Mouse (Mus musculus): ENCODE measurements around the gene Notch3. TPM values are rescaled to one million over a fixed set of nuclear protein-coding genes. Genes with fewer than 3 reads are reported as not detected.
"Not testable (repeated sequence)": the region's sequence is repeated elsewhere in the genome, so short reads cannot be mapped to it uniquely, and the experiment has no call there.

The Notch3 gene
- total RNA-seq (2015; ENCODE audit: low replicate concordance) = not detected in 2 replicates
- 0.09 and 0.14 TPM in 2 replicates for total RNA-seq (2017; ENCODE audit: low replicate concordance)

- ATAC-seq (replicated peaks; ENCODE audit: low FRiP score, poor library complexity, severe bottlenecking) = no peak
Measured at GRCm38 (mm10) chr17:32166687-32167086, at the start of gene Notch3. Notch3 (minus strand) TSS chr17:32166852.

- not testable (repeated sequence) for ATAC-seq (replicated peaks; ENCODE audit: low FRiP score, poor library complexity, severe bottlenecking)
Measured at GRCm38 (mm10) chr17:32215587-32215986, 48.9 kb upstream of the Notch3 start.

- ATAC-seq (replicated peaks; ENCODE audit: low FRiP score, poor library complexity, severe bottlenecking) = not testable (repeated sequence)
Measured at GRCm38 (mm10) chr17:32211554-32211953, 44.9 kb upstream of the Notch3 start.

GRCm38 (mm10) chr17:32209752-32210151, 43.1 kb upstream of the Notch3 start:
- no peak for ATAC-seq (replicated peaks; ENCODE audit: low FRiP score, poor library complexity, severe bottlenecking)

- ATAC-seq (replicated peaks; ENCODE audit: low FRiP score, poor library complexity, severe bottlenecking) = no peak
Measured at GRCm38 (mm10) chr17:32209144-32209543, 42.5 kb upstream of the Notch3 start.

- ATAC-seq (replicated peaks; ENCODE audit: low FRiP score, poor library complexity, severe bottlenecking) = no peak
Measured at GRCm38 (mm10) chr17:32207586-32208245, 41.1 kb upstream of the Notch3 start.

- no peak for ATAC-seq (replicated peaks; ENCODE audit: low FRiP score, poor library complexity, severe bottlenecking)
Measured at GRCm38 (mm10) chr17:32205345-32205744, 38.7 kb upstream of the Notch3 start.

- no peak for ATAC-seq (replicated peaks; ENCODE audit: low FRiP score, poor library complexity, severe bottlenecking)
Measured at GRCm38 (mm10) chr17:32202972-32203371, 36.3 kb upstream of the Notch3 start.

- ATAC-seq (replicated peaks; ENCODE audit: low FRiP score, poor library complexity, severe bottlenecking) = no peak
Measured at GRCm38 (mm10) chr17:32201086-32201485, 34.4 kb upstream of the Notch3 start.

- no peak for ATAC-seq (replicated peaks; ENCODE audit: low FRiP score, poor library complexity, severe bottlenecking)
Measured at GRCm38 (mm10) chr17:32199796-32200195, 33.1 kb upstream of the Notch3 start.

- ATAC-seq (replicated peaks; ENCODE audit: low FRiP score, poor library complexity, severe bottlenecking) = no peak
Measured at GRCm38 (mm10) chr17:32197156-32197555, 30.5 kb upstream of the Notch3 start.

GRCm38 (mm10) chr17:32195725-32196124, 29.1 kb upstream of the Notch3 start:
- ATAC-seq (replicated peaks; ENCODE audit: low FRiP score, poor library complexity, severe bottlenecking) = no peak

GRCm38 (mm10) chr17:32193010-32193409, 26.4 kb upstream of the Notch3 start:
- no peak for ATAC-seq (replicated peaks; ENCODE audit: low FRiP score, poor library complexity, severe bottlenecking)

- ATAC-seq (replicated peaks; ENCODE audit: low FRiP score, poor library complexity, severe bottlenecking) = no peak
Measured at GRCm38 (mm10) chr17:32189850-32190249, 23.2 kb upstream of the Notch3 start.

GRCm38 (mm10) chr17:32188863-32189636, 22.4 kb upstream of the Notch3 start, which contains the start of gene Ephx3:
Ephx3 (minus strand) TSS chr17:32189549.
- no peak; the same call in 1 of the 2 replicates for ATAC-seq (replicated peaks; ENCODE audit: low FRiP score, poor library complexity, severe bottlenecking)

- ATAC-seq (replicated peaks; ENCODE audit: low FRiP score, poor library complexity, severe bottlenecking) = no peak
Measured at GRCm38 (mm10) chr17:32183017-32183416, 16.4 kb upstream of the Notch3 start.

- no peak for ATAC-seq (replicated peaks; ENCODE audit: low FRiP score, poor library complexity, severe bottlenecking)
Measured at GRCm38 (mm10) chr17:32179621-32180491, 13.2 kb upstream of the Notch3 start.

GRCm38 (mm10) chr17:32176919-32177318, 10.3 kb upstream of the Notch3 start:
- ATAC-seq (replicated peaks; ENCODE audit: low FRiP score, poor library complexity, severe bottlenecking) = no peak

- no peak for ATAC-seq (replicated peaks; ENCODE audit: low FRiP score, poor library complexity, severe bottlenecking)
Measured at GRCm38 (mm10) chr17:32173166-32173565, 6.5 kb upstream of the Notch3 start.

- ATAC-seq (replicated peaks; ENCODE audit: low FRiP score, poor library complexity, severe bottlenecking) = no peak
Measured at GRCm38 (mm10) chr17:32172485-32172884, 5.8 kb upstream of the Notch3 start.

Measured in erythroblast, adult 5-6 weeks (primary cell).